Mouse (Mus musculus): ENCODE results near the gene Zmiz1.

Gene Zmiz1

GRCm38 (mm10) chr14:25493301-25494241, 34.6 kb downstream of the Zmiz1 start:
- DNase-seq = no peak

- no peak for DNase-seq
Observed at GRCm38 (mm10) chr14:25494778-25495177, 35.8 kb downstream of the Zmiz1 start.

- no peak for DNase-seq
Observed at GRCm38 (mm10) chr14:25496116-25496515, 37.1 kb downstream of the Zmiz1 start.

- DNase-seq = no peak
Observed at GRCm38 (mm10) chr14:25496989-25497388, 38.0 kb downstream of the Zmiz1 start.

GRCm38 (mm10) chr14:25497596-25497995, 38.6 kb downstream of the Zmiz1 start:
- DNase-seq = no peak

DNA sequence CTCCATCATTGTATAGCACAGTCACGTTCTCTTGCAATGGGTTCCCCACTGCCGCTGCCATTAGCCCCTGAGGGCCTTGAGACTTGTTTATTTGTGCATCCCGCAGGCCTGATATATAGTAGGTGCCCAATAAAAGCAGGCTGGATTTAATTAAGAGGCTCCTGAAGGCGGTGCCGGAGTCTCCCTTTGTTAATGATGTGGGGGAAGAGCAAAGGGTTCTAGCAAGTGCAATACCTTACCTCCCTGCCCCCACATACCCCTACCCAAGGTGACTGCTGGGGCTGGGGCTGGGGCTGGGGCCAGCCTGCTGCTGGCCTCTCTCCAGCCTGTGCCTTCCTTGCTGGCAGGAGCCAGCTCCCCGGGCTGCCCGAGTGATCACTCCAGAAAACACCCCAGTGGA, 39.4 kb downstream of the Zmiz1 start:
- no peak for DNase-seq

GRCm38 (mm10) chr14:25499526-25499925, 40.5 kb downstream of the Zmiz1 start:
- DNase-seq = no peak

DNA sequence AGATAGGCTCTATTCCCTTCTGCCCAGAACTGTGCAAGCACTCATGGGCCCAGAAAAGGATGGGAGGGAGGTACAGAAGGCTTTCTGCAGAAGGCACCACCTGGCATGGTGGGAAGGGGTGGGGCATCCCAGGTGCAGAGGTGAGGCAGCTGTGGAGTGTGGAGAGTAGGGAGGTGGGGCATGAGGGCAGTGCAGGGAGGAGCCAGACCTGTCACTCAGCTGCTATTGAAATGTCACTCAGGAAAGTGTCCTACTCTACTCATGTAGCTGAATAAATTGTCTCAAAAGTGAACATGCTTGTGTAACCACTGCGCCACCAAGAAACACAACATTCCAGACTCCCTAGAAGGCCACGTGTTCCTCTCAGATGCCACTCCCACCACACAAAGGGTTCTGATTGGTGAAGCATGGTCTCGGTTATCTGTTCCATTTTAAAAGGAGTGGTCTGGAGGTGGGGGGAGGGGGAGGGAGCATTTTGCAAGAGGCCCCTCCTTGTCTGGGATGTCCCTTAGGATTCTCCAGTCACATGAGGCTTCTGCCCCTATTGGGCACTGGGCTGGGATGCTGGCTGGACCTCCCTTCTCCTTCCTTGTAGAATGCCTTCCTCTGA, 41.6 kb downstream of the Zmiz1 start:
- DNase-seq = peak; percentile 34

- no peak for DNase-seq
Observed at GRCm38 (mm10) chr14:25501481-25501880, 42.5 kb downstream of the Zmiz1 start.

DNA sequence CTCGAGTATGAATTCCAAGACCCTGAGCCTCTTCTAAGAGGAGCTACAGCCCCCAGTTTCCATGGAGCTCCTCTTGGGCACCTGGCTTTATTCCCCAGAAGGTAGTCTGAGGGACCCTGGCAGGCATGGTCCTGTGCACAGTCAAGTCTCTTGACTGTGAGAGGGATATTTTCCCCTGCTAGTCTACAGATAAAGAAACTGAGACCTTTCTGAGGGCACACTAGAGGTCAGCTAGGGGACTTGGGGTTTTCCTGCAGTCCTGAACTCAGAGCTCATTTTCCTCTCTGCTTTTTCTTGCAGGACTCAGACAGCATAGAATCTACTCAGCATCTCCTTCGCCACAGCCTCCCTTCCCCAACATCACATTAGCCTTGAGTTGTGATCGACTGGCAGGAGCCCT, 43.4 kb downstream of the Zmiz1 start:
- no peak for DNase-seq

DNA sequence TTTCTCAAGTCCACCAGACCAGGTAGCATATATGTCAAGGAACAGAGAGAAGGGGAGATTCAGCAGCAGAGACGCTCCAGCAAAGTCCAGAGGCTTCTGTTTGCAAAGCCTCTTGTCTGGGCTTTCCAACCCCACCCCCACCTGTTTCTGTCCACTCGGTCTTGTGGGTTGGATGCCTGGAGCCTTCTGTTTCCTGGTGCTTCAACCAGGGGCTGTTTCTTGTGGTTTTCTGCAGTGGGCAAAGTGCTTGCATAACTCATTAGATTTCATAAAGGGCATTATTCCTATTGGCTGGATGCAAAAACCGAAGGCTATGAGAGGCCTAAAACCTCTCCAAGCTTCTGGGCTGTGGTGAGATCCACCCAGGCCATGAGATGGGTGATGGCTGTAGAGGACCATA, 45.3 kb downstream of the Zmiz1 start:
- no peak for DNase-seq

GRCm38 (mm10) chr14:25505201-25505671, 46.3 kb downstream of the Zmiz1 start:
- DNase-seq = no peak

- DNase-seq = no peak
Observed at GRCm38 (mm10) chr14:25508111-25508756, 49.2 kb downstream of the Zmiz1 start.

DNA sequence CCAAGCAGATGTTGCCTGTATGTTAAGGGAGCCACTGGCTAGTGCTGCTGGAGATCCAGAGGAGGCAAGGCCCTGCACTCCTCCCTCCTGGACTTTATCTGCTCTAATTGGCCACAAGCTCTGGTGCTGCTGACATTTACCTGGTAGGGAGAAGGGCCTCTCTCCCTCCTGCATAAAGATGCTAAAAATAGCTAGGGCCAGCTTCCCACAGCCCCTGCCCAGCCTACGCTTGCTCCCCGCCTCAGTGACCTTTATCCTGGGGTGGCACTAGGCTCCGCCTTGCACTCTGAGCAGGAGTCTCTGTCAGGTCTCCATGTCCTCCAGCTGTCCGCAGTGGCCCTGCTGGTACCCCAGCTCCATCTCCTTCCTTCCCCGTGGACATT, 49.8 kb downstream of the Zmiz1 start:
- no peak for DNase-seq

DNA sequence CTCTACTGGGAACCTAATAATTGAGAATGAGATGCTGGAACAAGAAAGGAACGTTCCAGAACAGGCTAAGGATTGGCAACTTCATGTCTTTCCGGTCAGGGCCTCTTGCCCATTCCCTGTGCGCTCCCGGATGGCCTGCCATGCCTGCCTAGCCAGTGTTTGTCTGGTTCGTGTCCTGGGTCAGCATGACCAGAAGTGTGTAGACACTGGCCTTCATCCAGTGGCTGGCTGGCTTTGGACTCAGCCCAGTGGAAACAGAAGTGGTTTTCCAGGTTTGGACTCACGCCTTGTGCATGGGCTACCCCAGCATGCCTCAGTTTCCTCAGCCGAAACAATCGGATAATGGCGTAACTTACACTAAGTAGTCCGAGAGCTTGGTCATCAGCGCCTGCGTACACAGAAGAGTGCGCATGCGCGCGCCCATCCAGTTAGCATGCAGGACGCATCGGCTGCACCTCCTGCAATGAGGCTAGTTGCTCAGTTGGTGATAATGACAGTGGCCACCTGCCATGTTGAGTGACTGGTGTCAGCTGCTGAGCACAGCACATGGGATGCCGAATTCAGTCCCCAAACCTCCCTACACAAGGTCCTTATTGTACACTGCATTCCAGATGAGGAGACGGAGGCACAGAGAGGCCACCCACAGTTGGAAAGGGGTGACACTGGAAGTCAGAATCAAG, 50.6 kb downstream of the Zmiz1 start:
- no peak for DNase-seq

DNA sequence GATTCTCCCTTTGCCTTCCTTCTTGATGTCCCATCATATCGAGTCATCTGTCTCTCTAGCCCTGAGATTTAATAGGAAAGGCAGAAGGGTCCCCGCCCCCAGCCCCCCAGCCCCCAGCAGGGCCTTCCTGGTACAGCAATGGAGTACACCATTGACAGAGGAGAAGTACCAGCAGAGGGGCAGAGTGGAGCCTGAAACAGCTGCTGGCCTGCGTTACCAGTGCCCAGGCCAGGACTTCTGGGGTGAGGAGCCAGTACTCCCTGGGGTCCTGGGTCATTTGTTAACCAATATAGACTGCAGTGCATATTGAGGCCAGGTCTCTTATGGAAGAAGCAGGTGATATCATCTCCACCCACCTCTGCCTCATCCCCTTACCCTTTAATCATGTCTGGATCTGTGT, 51.4 kb downstream of the Zmiz1 start:
- no peak for DNase-seq

DNA sequence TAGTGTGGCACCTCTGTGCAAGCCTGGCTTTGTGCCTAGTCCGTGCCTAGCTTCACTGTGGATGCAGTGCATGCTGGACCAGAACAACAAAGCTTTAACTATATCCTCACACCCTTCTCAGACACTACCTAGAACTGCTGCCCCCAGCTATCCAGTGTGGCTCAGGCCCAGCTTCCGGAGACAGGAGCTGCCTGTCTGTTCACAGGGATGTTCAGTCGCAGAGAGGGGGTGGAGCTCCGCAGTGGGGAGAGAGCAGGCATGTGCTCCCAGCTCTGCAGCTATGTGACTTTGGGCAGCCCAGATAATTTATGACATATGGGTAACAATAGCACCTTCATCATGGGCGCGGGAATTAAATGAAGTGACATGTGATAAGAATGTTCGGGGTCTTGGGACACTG, 52.0 kb downstream of the Zmiz1 start:
- DNase-seq = no peak

DNA sequence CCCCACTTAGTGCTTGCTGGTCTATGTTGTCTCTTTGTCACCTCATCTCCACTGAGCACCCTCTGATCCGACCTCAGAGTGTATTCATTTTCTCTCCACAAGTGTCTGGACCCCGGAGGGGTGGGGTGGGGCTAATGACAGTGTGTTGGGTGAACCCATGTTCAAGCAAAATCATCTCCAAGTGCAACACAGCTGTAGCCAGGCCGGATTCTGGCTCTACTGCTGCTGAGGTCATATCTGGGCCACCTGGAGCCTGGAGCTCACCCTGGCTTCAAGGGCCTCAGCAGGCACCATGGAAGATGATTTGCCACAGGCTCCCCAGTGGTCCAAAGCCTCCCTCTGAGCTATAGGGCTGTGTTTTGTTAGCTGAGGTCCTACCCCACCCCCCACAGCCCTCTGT, 52.6 kb downstream of the Zmiz1 start:
- DNase-seq = no peak

DNA sequence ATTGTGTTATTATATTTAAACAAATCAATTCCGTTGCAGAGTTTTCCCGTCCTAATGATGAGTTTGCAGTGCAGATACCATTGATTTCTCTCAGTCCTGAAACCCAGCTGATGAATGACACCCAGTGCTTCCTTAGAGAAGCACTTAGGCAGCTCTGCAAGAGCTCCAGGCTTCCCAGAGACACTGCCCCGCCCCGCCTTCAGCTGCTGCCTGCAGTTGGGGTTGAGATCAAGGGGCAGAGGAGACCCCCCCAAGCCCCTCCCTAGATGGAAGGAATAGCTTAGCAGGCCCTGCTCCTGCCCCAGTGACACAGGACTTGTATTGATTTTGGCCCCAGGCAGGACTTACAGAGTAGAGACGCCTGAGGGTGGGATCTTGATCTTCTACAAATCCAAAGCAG, 53.0 kb downstream of the Zmiz1 start:
- no peak for DNase-seq

- no peak for DNase-seq
Observed at GRCm38 (mm10) chr14:25512803-25513202, 53.8 kb downstream of the Zmiz1 start.

- DNase-seq = no peak
Observed at GRCm38 (mm10) chr14:25513496-25513895, 54.5 kb downstream of the Zmiz1 start.

DNA sequence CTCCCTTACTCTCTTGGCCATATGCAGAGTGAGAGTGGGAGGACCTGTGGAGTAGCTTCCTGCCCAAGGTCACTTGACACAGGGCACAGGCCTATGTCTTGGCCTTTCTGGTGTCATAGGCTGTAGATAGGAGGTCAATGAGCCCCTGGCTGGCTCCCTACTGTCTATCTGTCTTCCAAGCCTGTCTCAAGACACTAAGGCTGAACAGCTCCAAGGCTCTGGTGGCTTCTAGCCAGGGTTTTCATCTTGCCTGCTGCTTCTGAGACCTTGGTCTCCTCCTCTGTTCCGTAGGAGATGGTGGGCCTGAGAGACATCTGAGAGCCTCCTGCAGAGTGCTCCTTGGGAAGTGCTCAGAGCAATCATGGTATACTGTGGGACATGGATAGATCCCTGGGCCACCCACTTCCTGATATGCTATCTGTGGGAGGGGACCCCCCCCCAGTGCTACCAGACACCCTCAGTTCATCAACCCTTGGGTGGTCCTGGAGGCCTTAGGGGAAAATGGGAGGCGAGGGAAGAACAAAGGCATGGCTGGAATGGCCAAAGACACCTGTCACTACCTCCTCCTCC, 56.0 kb downstream of the Zmiz1 start:
- no peak for DNase-seq

DNA sequence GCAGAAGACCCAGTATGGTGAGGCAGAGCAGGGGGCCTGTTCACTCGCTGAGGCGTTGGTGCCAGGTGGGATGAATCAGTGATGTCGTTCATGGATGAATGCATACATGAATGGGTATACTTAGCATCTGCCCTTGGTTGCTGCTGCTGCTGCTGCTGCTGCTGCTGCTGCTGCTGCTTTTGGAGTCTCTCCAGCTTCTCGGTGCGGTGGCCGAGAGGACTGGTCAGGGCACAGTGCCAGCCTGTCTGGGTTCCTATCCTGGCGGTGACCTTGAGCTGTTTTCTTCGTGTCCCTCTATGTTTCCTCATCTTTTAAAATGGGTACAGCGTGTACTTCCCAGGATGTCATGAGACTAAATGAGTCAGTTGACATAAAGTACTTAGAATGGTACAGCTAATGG, 56.9 kb downstream of the Zmiz1 start:
- no peak for DNase-seq
